Mouse (Mus musculus): ENCODE measurements around the gene Orc5. TPM values are rescaled to one million over a fixed set of nuclear protein-coding genes. Genes with fewer than 3 reads are reported as not detected.
"Not testable (repeated sequence)": the region's sequence is repeated elsewhere in the genome, so short reads cannot be mapped to it uniquely, and the experiment has no call there.

Gene Orc5
- total RNA-seq, 2 experiments from 2014 or later = 18.7 to 19.1 TPM

GRCm38 (mm10) chr5:22515745-22516144 lies 34.5 kb downstream of the Orc5 start:
- H3K4me3 ChIP-seq; H3K27ac ChIP-seq; DNase-seq (ENCODE audit: low spot score in 2 of 2): not testable (repeated sequence)
- peak; percentile 80 for TF ChIP-seq CTCF (conservative IDR thresholded peaks at IDR 0.05)

- not testable (repeated sequence) for H3K4me3 ChIP-seq; DNase-seq (ENCODE audit: low spot score in 2 of 2); H3K27ac ChIP-seq
These were observed 36.0 kb downstream of the Orc5 start for GRCm38 (mm10) chr5:22514231-22514630.

GRCm38 (mm10) chr5:22512579-22512978 lies 37.6 kb downstream of the Orc5 start:
- DNase-seq (ENCODE audit: low spot score in 2 of 2); H3K27ac ChIP-seq; H3K4me3 ChIP-seq: not testable (repeated sequence)

- DNase-seq (ENCODE audit: low spot score in 2 of 2) = no peak
- TF ChIP-seq CTCF (conservative IDR thresholded peaks at IDR 0.05) = peak; percentile 84
- H3K4me3 ChIP-seq = no peak overlapping the region
- no peak overlapping the region for H3K27ac ChIP-seq
These were observed 38.4 kb downstream of the Orc5 start for GRCm38 (mm10) chr5:22511824-22512223.

GRCm38 (mm10) chr5:22508560-22508959 lies 41.7 kb downstream of the Orc5 start:
- H3K4me3 ChIP-seq = no peak overlapping the region
- H3K27ac ChIP-seq = no peak overlapping the region
- DNase-seq (ENCODE audit: low spot score in 2 of 2) = no peak
- no peak for TF ChIP-seq CTCF (conservative IDR thresholded peaks at IDR 0.05)

- no peak for DNase-seq (ENCODE audit: low spot score in 2 of 2)
These were observed 50.8 kb downstream of the Orc5 start for GRCm38 (mm10) chr5:22499437-22499836.

GRCm38 (mm10) chr5:22491088-22491487 lies 59.1 kb downstream of the Orc5 start:
- Histone ChIP-seq H3K27ac (no peak overlapping the region), H3K4me3 (no peak overlapping the region)
- no peak for DNase-seq (ENCODE audit: low spot score in 2 of 2)
- TF ChIP-seq CTCF (conservative IDR thresholded peaks at IDR 0.05) = no peak

More at GRCm38 (mm10) chr5:22499437-22499836, 50.8 kb downstream of the Orc5 start:
- Histone ChIP-seq H3K27ac (no peak overlapping the region), H3K4me3 (no peak overlapping the region)
- TF ChIP-seq CTCF (conservative IDR thresholded peaks at IDR 0.05) = no peak

- no peak overlapping the region for H3K4me3 ChIP-seq
- DNase-seq (ENCODE audit: low spot score in 2 of 2) = no peak
- no peak overlapping the region for H3K27ac ChIP-seq
- peak; percentile 56 for TF ChIP-seq CTCF (conservative IDR thresholded peaks at IDR 0.05)
These were observed 61.1 kb downstream of the Orc5 start for GRCm38 (mm10) chr5:22489091-22489490.

- TF ChIP-seq CTCF (conservative IDR thresholded peaks at IDR 0.05) = no peak
- Histone ChIP-seq H3K4me3 (no peak overlapping the region), H3K27ac (no peak overlapping the region)
- no peak for DNase-seq (ENCODE audit: low spot score in 2 of 2)
These were observed 63.5 kb downstream of the Orc5 start for GRCm38 (mm10) chr5:22486601-22487206.

GRCm38 (mm10) chr5:22485764-22486163 lies 64.5 kb downstream of the Orc5 start:
- Histone ChIP-seq H3K27ac (no peak overlapping the region), H3K4me3 (no peak overlapping the region)
- no peak for TF ChIP-seq CTCF (conservative IDR thresholded peaks at IDR 0.05)
- no peak for DNase-seq (ENCODE audit: low spot score in 2 of 2)

GRCm38 (mm10) chr5:22482567-22482966 lies 67.7 kb downstream of the Orc5 start:
- no peak overlapping the region for H3K4me3 ChIP-seq
- no peak for TF ChIP-seq CTCF (conservative IDR thresholded peaks at IDR 0.05)
- no peak overlapping the region for H3K27ac ChIP-seq
- DNase-seq (ENCODE audit: low spot score in 2 of 2) = no peak

GRCm38 (mm10) chr5:22472445-22472844 lies 77.8 kb downstream of the Orc5 start:
- not testable (repeated sequence) for DNase-seq (ENCODE audit: low spot score in 2 of 2); H3K27ac ChIP-seq; H3K4me3 ChIP-seq

- TF ChIP-seq CTCF (conservative IDR thresholded peaks at IDR 0.05) = no peak
- no peak overlapping the region for H3K4me3 ChIP-seq
- no peak overlapping the region for H3K27ac ChIP-seq
- no peak for DNase-seq (ENCODE audit: low spot score in 2 of 2)
These were observed 79.0 kb downstream of the Orc5 start for GRCm38 (mm10) chr5:22471243-22471642.

GRCm38 (mm10) chr5:22452871-22453661 lies 97.2 kb downstream of the Orc5 start:
- H3K27ac ChIP-seq = no peak overlapping the region
- H3K4me3 ChIP-seq = no peak overlapping the region
- no peak for TF ChIP-seq CTCF (conservative IDR thresholded peaks at IDR 0.05)
- DNase-seq (ENCODE audit: low spot score in 2 of 2) = no peak

All from layer of hippocampus, adult 2 months (tissue).